Mouse (Mus musculus): ENCODE measurements around the gene Lrrc55.

GRCm38 (mm10) chr2:85161638-85162093 lies 35.3 kb downstream of the Lrrc55 start:
- TF ChIP-seq EP300 (IDR thresholded peaks at IDR 0.05) (no peak), CTCF (IDR thresholded peaks at IDR 0.05) (no peak)

Measured in lung, postnatal 0 days (tissue).